ENCODE assay signal across 31 mouse cellular contexts in genomic region chr13:89765966-89766365, GRCm38 (mm10). TPM values are rescaled to one million over a fixed set of nuclear protein-coding genes. Genes with fewer than 3 reads are reported as not detected.
DNase-seq lines count a peak whose midpoint lies in the region; ATAC-seq and TF ChIP-seq lines count a peak whose summit lies in the region.
"Had no signal": no experiment of that assay in that cellular context is flagged by ENCODE, and none has a peak within 500 bp of the region (broad histone marks: within the 10 kb centered on the region; RNA-seq: fewer than 3 reads in every experiment).

No protein-coding gene starts in this region.

- H3K9ac ChIP-seq in liver, postnatal 0 days (replicated peaks) = no peak overlapping the region
- H3K9ac ChIP-seq: hindbrain, embryonic 15.5 days; intestine, embryonic 15.5 days; limb, embryonic 15.5 days; liver, embryonic 15.5 days had no signal

- H3K36me3 ChIP-seq in liver, postnatal 0 days (replicated peaks; ENCODE audit: insufficient read depth, low read length) = no peaks in the 10 kb centered on the region
- H3K36me3 ChIP-seq in C2C12 (ENCODE audit: control insufficient read depth, insufficient read depth) = no peaks in the 10 kb centered on the region
- H3K36me3 ChIP-seq: hindbrain, embryonic 10.5 days; hindbrain, embryonic 15.5 days; intestine, embryonic 15.5 days; limb, embryonic 10.5 days; limb, embryonic 15.5 days; liver, embryonic 15.5 days had no signal

- no peak overlapping the region for H3K4me3 ChIP-seq in liver, postnatal 0 days (ENCODE audit: low read depth, low read length)
- no peak overlapping the region for H3K4me3 ChIP-seq in C2C12 (ENCODE audit: insufficient read depth, poor library complexity, severe bottlenecking)
- H3K4me3 ChIP-seq: gastrocnemius, adult 2 months; hindbrain, embryonic 10.5 days; hindbrain, embryonic 15.5 days; intestine, embryonic 15.5 days; limb, embryonic 10.5 days; limb, embryonic 15.5 days; liver, embryonic 15.5 days had no signal

- DNase-seq in liver = peak; percentile 7
- DNase-seq in liver, postnatal 0 days = no peak
- DNase-seq in yolk sac, embryonic 10.5 days (ENCODE audit: low spot score) = no peak
- no peak for DNase-seq in right cerebral cortex, postnatal 10 days (ENCODE audit: low spot score in 2 of 2)
- DNase-seq in frontal cortex, postnatal 36 days (ENCODE audit: low spot score in 2 of 2) = no peak
- DNase-seq: B cell, adult 2 months; cerebellum, adult 8-10 months; cerebellum, postnatal 25 days; gastrocnemius, adult 2 months; gastrocnemius, postnatal 36 days; heart, postnatal 14 days; kidney, adult 2 months; kidney, postnatal 10 days; layer of hippocampus, postnatal 36 days; retina, postnatal 1 day; spleen, adult 18-20 months; thymus, postnatal 36 days had no signal

- no peaks in the 10 kb centered on the region for H3K79me2 ChIP-seq in C2C12 (ENCODE audit: control insufficient read depth, insufficient read depth)

- H3K79me3 ChIP-seq in C2C12 (ENCODE audit: low read depth) = no peaks in the 10 kb centered on the region

- ATAC-seq in liver, postnatal 0 days = no peak
- peak; percentile 46 for ATAC-seq in activated CD4-positive, CD25-positive, alpha-beta regulatory T cell, adult 4 months
- ATAC-seq in inflammation-experienced regulatory T-cells, adult 6 months = peak; percentile 68
- ATAC-seq: forebrain, embryonic 14.5 days; intestine, embryonic 15.5 days; lung, postnatal 0 days; midbrain, embryonic 16.5 days; Patski had no signal

- no peaks in the 10 kb centered on the region for H3K27me3 ChIP-seq in liver, postnatal 0 days (ENCODE audit: insufficient read depth, low read length)
- H3K27me3 ChIP-seq in C2C12 (ENCODE audit: control insufficient read depth, insufficient read depth, insufficient read length) = no peaks in the 10 kb centered on the region
- H3K27me3 ChIP-seq: hindbrain, embryonic 15.5 days; intestine, embryonic 15.5 days; limb, embryonic 15.5 days; liver, embryonic 15.5 days; Patski had no signal

- H3ac ChIP-seq in C2C12 (ENCODE audit: control insufficient read depth, insufficient read length, low read depth) = no peak overlapping the region

- 64% methylated on average over 3 of the region's 3 CpGs for WGBS in liver, postnatal 0 days (ENCODE audit: insufficient replicate concordance)

- H3K4me2 ChIP-seq in liver, postnatal 0 days (ENCODE audit: low read depth, low read length) = no peak overlapping the region
- H3K4me2 ChIP-seq: hindbrain, embryonic 15.5 days; intestine, embryonic 15.5 days; limb, embryonic 15.5 days; liver, embryonic 15.5 days; midbrain, embryonic 11.5 days had no signal

- no peak for TF ChIP-seq CTCF in liver, postnatal 0 days (IDR thresholded peaks at IDR 0.05; ENCODE audit: low read depth)
- TF ChIP-seq CTCF in C2C12 (IDR thresholded peaks at IDR 0.05; ENCODE audit: control insufficient read depth, insufficient read depth, insufficient read length) = no peak

- no peaks in the 10 kb centered on the region for H3K4me1 ChIP-seq in liver, postnatal 0 days (ENCODE audit: insufficient read depth)
- H3K4me1 ChIP-seq: hindbrain, embryonic 10.5 days; hindbrain, embryonic 15.5 days; intestine, embryonic 15.5 days; limb, embryonic 10.5 days; limb, embryonic 15.5 days; liver, embryonic 15.5 days had no signal

- H3K9me3 ChIP-seq in liver, postnatal 0 days (ENCODE audit: low read length) = no peaks in the 10 kb centered on the region
- H3K9me3 ChIP-seq: hindbrain, embryonic 10.5 days; hindbrain, embryonic 15.5 days; intestine, embryonic 15.5 days; limb, embryonic 10.5 days; limb, embryonic 15.5 days; liver, embryonic 15.5 days had no signal

- H3K27ac ChIP-seq in liver, postnatal 0 days (ENCODE audit: low read depth) = no peak overlapping the region
- H3K27ac ChIP-seq: gastrocnemius, adult 2 months; hindbrain, embryonic 10.5 days; hindbrain, embryonic 15.5 days; intestine, embryonic 15.5 days; limb, embryonic 10.5 days; limb, embryonic 15.5 days; liver, embryonic 15.5 days had no signal

- TF ChIP-seq EP300 in liver, postnatal 0 days (IDR thresholded peaks at IDR 0.05; ENCODE audit: low read depth) = no peak

TF ChIP-seq in C2C12, 6 proteins besides CTCF, POLR2A, EP300 and RAD21:
- TF ChIP-seq CEBPB (IDR thresholded peaks at IDR 0.05; ENCODE audit: low read depth) (peak; percentile 47), MYOG (IDR thresholded peaks at IDR 0.05; ENCODE audit: control insufficient read depth, extremely low read depth, insufficient read length) (no peak)

RNA-seq across cellular contexts. Expression of gene Vcan, which starts 23.7 kb away (rescaled TPM):
- polyA plus RNA-seq in liver, postnatal 0 days (2015; fragmentation: Nextera tagmentation; extraction: Ambion mirVana) = 0.89 and 1.2 TPM in 2 replicates
- polyA plus RNA-seq in C2C12 (2012; fragmentation: generic; extraction: Trizol) = 19.6 TPM
- polyA plus RNA-seq in activated CD4-positive, CD25-positive, alpha-beta regulatory T cell, adult 4 months (2017; shearing (Covaris generic)) = under 1 TPM in 1 of 2 experiments, not detected in 1; 0.58 TPM
- under 1 TPM; 0.04 to 0.47 (median 0.29) TPM for polyA plus RNA-seq in inflammation-experienced regulatory T-cells, adult 6 months (2017; shearing (Covaris generic))
